Mouse (Mus musculus): ENCODE results near the gene Drc1. TPM values are rescaled to one million over a fixed set of nuclear protein-coding genes. Genes with fewer than 3 reads are reported as not detected.

The Drc1 gene
- total RNA-seq (2023; ENCODE audit: inconsistent age), result not detected in 4 replicates

GRCm38 (mm10) chr5:30281291-30281732 is at the start of gene Drc1:
Gene Drc1 (plus strand): TSS chr5:30281388.

DNA sequence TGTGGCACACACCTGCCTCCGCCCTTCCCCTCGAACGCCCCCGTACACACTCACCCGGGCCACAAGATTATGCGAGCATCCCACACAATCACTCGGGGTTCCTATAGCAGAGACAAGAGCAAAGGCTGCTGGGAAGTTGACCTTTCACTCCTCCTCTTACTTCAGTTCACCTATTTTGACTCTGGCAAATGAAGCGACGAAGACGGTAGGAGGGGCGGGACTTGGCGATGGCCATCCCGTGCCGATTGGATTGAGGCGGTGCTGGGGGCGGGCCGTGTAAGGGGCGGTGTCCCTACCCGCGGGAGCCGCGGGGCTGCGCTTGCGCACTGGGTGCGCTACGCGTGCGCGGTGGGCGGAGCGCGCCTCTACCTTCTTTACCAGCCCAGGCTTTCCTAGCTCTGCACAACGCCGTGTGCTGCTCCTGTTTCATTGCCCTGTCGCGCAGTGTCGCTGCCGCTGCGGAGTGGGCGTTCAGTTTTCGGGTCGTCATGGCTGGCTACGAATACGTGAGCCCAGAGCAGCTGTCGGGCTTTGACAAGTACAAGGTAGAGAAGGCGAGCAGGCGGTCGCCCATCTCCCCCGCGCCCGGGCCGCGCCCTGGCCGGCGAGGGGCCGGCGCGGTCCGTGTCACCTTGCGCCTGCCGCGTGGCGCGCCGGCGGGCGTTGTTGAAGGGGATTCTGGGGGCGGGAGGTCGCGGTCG is 48.8 kb upstream of the Drc1 start, which contains the start of gene Selenoi:
Gene Selenoi, plus strand, starts transcription at position 311 of the 701 bp plus-strand sequence.

Other genes starting within 250 kb of the Drc1 start
- gene Tyms, start 207.8 kb upstream of the Drc1 start, total RNA-seq (2023; ENCODE audit: inconsistent age), result 5.5 to 7.5 TPM (median 6.1 TPM) in 4 replicates
- not detected in 4 replicates for gene Garem2, start 176.2 kb upstream of the Drc1 start, total RNA-seq (2023; ENCODE audit: inconsistent age)
- gene 3110082J24Rik, start 175.3 kb upstream of the Drc1 start, total RNA-seq (2023; ENCODE audit: inconsistent age), result not detected in 4 replicates
- 112 to 114 TPM (median 113 TPM) in 4 replicates for gene Hadha, start 126.2 kb upstream of the Drc1 start, total RNA-seq (2023; ENCODE audit: inconsistent age)
- gene Hadhb, start 126.1 kb upstream of the Drc1 start, total RNA-seq (2023; ENCODE audit: inconsistent age), result 81.4 to 88.6 TPM (median 86.1 TPM) in 4 replicates
- gene Adgrf3, start 75.7 kb upstream of the Drc1 start, total RNA-seq (2023; ENCODE audit: inconsistent age), result not detected in 4 replicates
- 12.8 to 22.1 TPM (median 20.1 TPM) in 4 replicates for gene Selenoi, start 48.8 kb upstream of the Drc1 start, total RNA-seq (2023; ENCODE audit: inconsistent age)
- not detected in 4 replicates for gene Otof, start 180.5 kb downstream of the Drc1 start, total RNA-seq (2023; ENCODE audit: inconsistent age)
- not detected in 4 replicates for gene 1700001C02Rik, start 184.7 kb downstream of the Drc1 start, total RNA-seq (2023; ENCODE audit: inconsistent age)

All from B cell, adult (primary cell).